Mouse (Mus musculus): ENCODE results near the gene Pck1.
"Not testable (repeated sequence)": the region's sequence is repeated elsewhere in the genome, so short reads cannot be mapped to it uniquely, and the experiment has no call there.

The Pck1 gene

DNA sequence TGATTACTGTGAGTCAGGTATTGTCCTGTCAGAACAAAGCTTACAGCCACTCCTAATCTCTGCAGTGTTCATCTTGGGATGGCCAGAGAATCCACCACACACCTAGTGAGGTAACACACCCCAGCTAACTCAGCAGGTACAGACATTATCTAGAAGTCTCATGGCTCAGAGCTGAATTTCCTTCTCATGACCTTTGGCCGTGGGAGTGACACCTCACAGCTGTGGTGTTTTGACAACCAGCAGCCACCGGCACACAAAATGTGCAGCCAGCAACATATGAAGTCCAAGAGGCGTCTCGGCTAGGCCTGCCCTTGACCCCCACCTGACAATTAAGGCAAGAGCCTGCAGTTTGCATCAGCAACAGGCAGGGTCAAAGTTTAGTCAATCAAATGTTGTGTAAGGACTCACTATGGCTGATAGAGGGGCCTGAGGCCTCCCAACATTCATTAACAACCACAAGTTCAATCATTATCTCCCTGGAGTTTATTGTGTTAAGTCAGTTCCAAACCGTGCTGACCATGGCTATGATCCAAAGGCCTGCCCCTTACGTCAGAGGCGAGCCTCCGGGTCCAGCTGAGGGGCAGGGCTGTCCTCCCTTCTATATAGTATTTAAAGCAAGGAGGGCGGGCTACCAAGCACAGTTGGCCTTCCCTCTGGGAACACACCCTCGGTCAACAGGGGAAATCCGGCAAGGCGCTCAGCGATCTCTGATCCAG, at the start of gene Pck1:
Gene Pck1 (plus strand): TSS at position 613 of the 716 bp plus-strand sequence.
- DNase-seq = no peak

DNA sequence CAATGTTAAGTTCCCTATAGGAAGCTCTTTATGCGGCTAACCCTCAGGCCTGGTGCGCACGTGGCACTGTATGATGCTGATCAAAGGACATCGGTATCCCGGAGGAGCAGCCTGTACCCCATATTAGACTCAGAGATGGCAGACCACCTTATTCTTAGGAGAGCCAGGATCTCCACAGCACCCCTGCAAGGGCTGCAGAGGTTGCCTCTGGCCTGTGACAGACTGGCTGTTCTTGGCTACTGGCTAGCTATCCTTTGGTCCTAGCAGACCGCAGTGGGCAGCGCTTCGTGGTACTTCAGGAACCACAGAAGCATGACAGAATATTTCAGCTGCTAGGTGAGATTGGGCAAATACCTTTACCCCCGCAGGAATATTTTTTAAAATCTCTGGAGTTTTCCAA, 46.4 kb upstream of the Pck1 start:
- no peak for DNase-seq

DNA sequence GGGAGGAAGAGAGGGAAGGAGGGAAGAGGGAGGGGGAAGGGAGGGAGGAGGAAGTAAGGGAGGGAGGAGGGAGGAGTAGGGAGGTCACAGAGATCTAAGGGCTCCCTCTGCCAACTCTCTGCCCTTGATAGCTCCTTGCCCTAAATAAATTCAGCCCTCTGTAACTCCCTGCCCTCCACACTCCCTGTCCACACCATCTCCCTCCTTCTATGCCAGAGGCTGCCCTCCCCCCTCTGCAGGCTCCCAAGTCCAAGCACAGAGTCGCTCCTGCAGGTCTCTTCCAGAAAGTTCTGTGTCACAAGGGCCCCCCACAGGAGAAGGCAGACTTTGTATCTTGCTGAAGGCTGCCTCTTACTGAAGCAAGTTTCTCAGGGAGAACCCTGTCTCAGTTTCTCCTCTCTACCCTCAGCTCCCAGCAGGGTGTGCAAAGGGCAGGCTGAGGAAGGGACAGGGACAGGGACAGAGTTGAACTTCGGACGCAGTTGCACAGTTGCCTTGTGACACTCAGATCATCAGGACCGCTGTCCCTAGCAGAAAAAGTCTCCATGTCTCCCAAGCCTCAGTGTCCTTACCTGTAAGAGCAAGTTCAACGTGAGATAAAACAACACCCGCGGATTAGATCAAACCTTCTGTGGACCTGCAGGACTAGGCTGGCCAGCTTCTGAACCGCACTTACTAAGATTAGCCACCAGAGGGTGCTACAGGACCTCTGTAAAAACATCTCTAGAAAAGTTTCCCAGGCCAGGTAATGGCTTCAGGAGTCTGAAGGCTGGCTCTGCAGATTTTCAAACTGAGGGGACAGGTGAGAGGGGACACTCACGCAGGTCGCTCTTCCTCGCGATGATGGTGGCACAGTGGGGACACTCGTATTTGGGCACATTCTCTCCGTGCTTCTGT, 45.7 kb upstream of the Pck1 start:
- peak; percentile 71 for DNase-seq

DNA sequence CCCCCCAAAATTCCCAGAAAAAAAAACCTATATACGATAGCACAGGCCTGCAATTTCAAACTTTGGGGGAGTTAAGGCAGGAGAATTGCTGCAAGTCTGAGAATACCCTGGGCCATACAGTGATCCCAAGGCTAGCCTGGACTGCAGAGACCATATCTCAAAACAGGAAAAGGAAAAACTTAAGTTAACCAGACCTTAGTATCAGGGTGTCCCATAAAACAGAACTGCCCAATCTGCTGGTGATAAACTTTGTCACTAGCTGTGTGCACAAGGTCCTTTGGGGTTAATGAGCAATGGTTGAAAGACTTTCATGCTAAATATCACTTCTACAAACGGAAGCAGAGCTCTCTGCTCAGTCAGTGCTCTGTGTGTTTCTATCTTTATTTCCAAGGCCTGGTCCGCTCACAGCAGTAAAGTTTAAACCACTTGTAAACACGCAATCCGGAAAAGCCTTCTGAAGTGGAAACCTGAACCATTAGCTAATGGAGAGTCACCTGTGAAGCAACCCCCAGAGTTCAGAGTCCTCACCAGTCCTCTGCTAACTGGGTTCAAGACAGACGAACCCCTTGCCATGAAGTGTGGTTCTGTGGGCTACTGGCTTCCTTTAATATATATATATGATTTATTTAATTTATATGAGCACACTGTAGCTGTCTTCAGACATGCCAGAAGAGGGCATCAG, 44.2 kb upstream of the Pck1 start:
- DNase-seq = no peak

DNA sequence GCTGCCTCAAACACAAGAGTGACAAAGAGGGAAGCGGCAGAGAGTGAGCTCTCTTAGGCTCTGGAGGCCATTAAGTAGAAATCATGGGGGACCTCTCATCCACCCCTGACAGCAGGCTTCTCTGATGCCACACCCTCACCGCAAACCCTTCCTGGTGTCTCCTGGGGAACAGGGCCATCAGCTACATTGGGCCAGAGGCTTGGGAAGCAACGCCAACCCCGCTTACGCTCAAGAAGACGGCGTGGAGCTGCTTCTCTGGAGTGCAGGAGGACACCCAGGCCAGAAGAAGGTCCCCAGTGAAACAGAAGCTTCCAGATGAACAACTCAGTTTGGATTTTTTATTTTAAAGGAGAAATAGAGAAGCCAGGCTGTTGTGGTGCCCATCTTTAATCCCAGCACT, 43.3 kb upstream of the Pck1 start:
- DNase-seq = no peak

DNA sequence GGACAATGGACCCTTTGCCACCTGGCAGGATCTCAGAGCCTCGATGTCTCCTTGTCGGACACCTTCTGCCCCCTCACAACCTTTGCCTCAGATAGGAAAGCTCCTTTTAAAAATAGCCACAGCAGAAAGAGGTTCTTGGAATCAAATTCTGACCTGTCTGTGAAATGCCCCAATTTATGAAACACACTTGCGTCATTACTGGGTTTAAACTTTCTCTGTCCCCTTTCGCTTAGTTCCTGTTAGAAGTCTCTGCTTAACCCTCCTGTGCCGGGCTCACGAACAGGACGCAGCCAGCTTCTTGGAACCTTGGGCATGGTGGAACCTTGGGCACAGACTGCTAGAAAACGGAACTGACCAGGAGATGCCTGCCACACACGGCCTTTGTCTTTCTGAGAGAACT, 42.3 kb upstream of the Pck1 start:
- no peak for DNase-seq

DNA sequence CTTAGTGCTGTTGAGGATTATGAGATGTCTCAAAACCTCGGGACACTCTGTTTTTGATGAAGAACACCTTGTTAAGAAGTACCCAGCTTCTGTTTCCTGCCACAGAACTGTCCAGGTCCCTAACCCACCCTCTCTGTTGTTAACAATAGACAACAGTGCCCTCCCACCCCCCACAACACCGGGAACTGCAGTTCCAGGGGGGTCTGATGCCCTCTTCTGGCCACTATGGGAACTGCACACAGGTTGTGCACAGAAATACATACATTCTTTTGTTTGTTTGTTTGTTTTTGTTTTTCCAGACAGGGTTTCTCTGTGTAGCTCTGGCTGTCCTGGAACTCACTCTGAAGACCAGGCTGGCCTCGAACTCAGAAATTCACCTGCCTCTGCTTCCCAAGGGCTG, 39.1 kb upstream of the Pck1 start:
- not testable (repeated sequence) for DNase-seq

DNA sequence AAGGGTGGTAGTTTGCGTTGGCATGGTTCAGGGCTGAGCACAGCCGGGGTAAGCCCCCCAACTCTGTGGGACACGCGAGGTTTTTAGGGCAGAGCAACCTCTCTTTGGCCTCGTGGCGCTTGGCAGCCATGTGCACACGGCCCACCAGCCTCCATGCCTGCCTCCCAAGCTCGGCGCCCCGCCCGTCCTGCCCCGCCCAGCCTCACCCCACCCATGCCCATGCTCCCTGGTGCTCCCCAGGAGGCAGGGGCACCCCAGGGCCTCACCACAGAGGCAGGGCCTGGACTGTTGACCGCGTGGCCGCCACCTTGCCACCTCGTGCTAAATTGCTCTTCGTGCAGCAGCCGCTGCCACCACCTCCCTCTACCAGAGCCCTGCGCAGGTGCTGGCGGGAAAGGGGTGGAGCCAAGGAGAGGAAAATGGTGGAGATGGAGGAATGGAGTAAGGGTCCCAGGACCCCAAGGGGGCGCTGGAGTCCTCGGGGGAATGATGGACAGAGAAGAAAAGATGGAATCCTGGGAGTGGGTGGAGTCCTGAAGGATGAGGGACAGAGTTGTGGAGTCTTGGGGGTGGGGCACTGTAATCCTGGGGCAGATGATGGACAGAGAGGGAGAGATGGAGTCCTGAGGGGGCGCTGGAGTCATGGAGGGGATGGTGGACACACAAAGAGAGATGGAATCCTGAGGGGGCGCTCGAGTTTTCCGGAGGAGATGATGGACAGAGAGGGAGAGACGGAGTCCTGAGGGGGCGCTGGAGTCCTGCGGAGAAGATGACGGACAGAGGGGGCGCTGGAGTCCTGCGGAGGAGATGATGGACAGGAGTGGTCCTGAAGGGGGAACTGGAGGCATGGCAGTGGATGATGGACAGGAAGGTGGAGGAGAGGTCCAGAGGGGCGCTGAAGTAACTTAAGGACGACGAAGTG, 33.6 kb upstream of the Pck1 start, which contains the start of gene Ctcfl:
Gene Ctcfl (minus strand): TSS at position 503 of the 922 bp plus-strand sequence.
- no peak for DNase-seq

DNA sequence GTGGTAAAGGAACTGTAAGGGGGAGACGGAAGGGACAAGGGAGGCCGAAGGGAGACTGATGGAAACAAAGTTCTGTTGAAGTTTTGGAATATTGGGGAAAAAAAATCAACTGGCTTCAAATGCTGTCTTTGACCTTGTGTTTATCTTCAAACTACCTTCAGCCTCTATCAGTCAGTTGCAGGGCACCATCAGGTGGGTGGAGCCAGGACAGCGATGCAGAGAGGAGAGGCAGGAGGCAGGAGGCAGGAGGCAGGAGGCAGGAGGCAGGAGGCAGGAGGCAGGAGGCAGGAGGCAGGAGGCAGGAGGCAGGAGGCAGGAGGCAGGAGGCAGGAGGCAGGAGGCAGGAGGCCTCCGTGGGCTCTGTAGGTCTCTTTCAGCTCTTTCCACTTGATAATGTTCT, 32.7 kb upstream of the Pck1 start:
- not testable (repeated sequence) for DNase-seq

DNA sequence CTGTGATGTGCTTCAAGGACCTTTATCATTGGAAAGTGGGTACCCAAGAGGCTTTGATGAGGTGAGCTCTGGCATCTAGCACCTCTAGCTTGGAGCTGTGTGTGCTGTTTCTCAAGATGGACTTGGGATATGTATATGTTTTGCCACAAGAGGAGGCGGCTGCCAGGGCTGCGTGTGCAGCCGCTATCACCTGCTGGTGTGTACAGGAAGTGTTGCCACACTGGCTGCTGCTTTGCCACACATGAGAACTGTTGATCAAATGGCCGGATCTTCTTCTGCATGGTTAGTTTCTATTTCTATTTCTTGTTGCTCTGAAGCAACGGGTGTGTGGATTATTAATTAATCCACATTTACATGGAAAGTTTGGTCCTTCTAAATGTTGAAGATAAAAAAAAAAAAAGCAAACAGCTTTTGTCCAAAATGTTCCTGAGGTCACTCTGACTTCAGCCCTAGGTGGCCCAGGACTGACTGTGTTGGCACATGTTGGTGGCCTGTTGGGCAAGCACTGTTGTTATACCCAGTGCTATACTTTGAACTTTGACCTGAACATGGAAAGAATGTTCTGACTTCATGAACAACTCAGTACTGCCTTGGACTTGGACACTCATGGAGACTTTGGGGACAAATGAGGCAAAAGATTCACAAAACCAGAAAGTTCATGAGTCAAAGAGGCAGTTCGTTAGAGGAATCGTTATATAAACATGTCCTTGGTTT, 28.7 kb upstream of the Pck1 start:
- DNase-seq = no peak

DNA sequence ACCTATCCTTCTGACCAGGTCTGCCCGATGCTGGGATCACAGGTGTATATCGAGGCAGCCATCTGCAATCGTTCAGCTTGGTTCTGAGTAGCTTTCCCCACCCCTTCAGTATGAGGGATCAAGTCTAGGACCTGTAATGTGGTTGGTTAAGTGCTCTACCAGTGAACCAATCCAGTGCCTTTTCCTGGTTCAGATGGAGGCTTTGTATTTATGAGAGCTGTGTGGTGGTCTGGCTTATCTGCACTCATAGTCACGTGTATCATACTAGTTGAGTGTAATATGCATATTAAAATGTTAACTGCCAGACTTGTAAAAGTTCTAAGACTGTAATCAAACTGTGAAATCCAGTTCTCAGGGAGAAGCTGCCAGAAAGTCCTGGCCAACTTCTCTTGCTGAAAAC, 26.5 kb upstream of the Pck1 start:
- no peak for DNase-seq

DNA sequence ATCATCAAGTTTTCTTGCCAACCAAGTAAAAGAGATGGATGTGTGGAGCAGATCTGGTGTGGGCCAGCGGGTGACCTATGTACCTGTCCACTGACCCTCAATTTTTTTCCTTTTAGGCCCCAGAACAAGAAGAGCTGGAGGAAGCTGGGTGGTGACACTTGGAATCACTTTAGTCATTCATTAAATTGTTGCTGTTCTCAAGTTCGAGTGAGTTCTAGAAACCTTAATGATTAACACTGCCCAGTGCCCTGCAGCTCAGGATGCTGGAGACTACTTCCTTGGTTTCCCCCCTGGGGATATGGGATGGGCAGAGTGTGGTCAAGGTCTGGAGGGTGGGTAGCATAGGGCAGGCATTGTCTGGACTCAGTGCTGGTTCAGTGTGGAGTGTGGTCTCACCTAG, 23.7 kb upstream of the Pck1 start:
- DNase-seq = no peak

DNA sequence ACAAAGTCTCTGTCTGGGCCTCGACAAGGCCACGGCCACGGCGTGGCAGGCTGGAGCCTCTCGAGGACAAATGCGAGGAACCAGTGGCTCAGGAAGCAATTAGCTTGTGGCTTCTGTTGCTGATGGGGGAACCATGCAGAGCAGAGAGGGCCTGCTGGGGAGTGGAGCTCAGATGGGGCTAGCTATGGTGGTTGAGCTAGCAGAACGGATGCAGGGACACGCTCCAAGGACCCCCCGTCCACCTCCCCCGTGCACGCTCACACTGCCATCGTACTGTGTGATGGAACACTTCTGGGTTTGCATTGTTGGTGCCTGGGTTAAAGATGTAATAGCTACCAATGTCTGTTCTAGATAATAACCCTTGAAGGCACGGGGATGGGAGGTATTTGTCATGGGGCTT, 20.6 kb upstream of the Pck1 start:
- DNase-seq = no peak

DNA sequence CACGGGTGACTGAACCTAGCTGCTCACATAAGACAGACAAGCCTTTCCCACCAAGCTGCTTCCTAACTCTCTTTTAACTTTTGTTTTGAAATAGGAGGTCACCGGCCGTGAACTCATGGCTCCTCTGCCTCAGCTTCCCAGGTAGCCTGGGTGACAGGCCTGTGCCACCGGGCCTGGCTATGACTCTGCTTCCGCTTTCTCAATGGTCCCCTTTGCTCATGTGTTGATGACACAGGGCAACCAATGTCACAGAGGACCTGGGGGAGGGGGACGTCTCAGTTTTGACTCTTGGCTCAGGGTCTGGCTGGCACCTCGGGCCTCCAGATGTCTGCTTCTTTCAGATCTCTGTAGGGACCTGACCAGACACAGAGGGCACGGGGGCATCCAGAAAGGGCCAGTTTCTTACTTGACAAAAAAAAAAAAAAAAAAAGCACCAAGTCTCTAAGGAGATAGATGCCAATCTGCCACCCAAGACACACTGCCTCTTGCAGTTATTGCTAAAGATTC, 20.0 kb upstream of the Pck1 start:
- DNase-seq = no peak

DNA sequence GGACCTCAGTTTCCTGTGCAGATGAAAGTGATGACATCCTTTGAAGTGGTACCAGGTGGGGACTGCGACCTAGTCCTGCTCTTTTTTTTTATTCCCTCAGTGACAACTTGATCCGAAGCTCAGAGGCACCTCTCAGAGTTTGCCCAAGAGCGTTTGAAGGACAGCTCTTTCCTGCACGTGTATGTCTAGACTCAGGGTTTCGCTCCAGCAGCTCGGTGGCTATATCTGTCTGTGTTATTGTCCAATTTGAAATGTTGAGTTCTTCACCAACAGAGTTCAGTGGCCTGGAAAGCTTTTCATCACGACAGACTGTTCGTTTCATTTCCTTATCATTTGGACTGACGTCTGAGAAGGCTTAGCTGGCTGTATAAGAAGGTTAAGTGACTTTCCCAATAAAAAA, 18.2 kb upstream of the Pck1 start:
- DNase-seq = no peak

DNA sequence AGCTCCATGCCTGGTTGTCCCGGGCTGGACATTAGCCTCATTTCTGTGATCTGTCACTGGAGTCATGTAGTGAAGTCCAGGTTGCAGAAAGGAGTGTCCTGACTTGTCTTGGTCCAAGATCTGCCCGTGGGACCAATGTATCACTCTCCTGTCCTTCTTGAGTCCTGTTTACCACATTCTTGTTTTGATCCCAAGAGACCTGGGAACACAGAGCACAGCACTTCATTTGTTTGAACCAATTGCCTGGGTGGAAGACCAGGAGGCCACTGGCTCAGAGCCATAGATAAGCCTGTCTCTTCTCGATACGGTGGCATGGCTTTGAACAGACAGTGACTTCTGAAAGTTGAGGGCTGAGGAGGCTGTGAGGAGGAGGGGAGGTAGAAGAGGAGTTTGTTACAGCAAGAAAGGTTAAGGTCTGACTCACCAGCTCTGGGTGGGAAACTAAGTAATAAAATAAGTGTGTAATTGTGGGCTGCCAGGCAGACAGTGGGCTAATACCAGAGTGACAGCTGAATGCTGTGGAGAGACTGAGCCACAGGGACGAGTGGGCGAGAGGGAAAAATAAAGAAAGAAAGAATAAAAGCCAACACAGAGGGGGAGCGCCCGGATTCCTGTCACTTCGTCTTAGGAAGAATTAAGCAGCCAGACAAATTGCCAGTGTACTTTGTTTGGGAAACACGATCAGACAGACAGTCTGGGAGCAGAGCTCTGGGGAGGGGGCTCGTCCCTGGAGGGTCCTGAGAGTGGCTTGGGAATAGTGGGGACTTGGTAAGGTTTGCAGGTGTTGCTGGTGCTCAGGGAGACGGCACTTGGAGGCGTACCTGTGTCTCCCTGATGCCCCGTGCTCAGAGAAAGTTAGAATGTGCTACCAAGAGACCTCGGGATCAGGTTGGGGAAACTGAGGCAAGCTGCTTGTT, 14.3 kb upstream of the Pck1 start:
- DNase-seq = no peak

DNA sequence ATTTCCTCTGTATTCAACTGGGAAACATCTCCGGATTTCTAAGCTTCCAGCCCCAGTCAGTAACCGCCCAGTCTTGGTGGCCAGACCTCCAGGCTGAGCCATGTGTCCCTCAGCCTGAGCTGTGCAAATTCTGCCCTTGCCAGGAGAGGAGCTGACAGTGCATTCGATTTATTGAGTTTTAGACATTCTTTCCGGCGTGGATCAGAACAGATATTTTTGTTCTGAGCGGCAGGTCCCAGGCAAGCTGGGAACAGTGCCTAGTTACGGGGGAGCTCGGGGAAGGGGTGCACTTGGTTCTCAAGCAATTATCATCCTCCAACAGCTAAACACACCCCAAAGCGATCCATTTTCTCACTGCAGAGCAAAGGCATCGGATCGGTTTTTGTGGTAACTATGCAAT, 9.2 kb upstream of the Pck1 start:
- DNase-seq = no peak

DNA sequence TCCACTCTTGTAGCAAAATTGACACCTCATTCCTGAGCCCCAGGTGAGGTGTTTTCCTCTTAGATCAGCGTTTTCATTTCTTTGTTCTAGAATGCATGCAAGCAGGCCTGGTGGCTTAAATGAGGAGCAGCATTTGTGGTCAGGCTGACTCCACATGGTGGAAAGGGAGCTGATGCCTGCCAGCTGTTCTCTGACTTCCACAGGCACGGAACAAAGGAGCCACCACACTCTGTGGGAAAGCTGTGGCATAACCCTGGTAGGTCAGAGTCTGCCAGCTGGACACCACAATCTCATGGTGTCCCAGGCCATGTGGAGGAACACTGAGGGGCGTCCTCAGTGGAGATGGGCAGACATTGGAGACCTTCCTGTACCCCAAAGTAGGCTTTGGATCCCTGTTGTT, 7.0 kb upstream of the Pck1 start:
- DNase-seq = no peak

DNA sequence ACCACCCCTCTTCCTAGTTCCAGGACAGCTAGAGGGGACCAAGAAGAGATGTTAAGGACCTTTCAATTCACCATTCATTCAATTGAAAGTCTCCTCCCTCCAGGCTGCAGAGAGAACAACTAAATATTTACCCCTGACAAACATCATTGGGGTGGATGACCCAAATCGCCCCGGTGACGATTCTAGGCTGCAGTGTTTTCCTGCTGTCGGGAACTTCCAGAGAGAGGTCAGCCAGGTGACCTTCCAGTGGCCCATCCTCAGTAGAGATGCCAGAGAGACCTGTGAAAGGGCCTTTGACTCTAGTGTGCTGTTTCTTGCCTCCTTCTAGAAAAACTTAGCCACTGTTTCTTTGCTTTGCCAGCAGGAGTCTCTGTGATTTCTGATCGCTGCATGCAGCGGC, 6.1 kb upstream of the Pck1 start:
- no peak for DNase-seq

DNA sequence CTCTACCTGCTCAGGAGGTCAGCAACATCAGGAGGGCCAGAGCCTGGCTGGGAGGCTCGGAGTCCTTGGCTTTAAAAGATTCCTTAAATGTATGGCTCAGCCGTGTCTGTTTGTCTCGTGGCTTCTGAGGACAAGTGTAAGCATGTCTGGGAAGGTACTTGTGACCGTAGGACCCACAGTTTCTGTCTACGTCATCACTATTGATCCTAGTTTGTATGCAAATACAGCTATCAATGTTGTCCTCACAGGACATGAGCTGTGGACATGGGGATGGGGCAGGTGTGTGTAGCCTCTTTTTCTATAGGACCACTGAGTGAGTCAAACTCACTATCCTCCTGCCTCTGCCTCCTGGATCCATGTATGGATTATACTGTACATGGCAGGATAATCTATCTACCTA, 4.8 kb upstream of the Pck1 start:
- no peak for DNase-seq

DNA sequence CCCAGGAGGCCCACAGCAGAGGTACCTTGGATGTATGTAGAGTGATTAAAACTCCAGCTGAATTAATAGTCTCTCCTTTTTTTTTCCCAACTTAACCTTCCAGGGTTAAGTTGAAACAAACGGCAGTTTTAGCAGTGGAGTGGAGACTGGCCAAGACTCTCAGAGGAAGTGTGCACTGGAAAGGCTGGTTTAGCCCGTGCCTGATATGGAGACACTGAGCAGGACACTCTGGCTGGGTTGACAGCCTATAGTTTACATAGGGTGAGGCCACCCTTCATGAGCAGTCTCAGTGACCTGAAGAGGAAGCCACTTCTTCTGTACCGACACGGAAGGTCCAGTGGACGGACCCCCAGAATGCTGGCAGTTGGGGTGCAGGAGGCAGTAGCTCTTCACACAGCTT, 1.5 kb upstream of the Pck1 start:
- no peak for DNase-seq

All from retina, postnatal 1 day (tissue).